Mouse (Mus musculus) limb, embryonic 15.5 days (tissue): ENCODE measurements at regions not wholly inside any gene's neighbourhood (a gene's known extent, or its start where the extent isn't known, plus 50 kb on each side); places are given as distances from the start of the nearest gene placed in this dataset.

Experiments used
- ATAC-seq: fragments of 200-750 bp; cut with Nextera tagmentation; 2 replicates; pipeline ENCODE4 v1.8.0; 2017; ENCODE audit warnings: low read depth, moderate TSS enrichment; ENCODE audit not compliant: insufficient number of reproducible peaks, low FRiP score, low TSS enrichment
- H3K27ac ChIP-seq: fragments of 300-500 bp; sonication (generic); 2 replicates; pipeline ENCODE4 v1.5.1; 2015; ENCODE audit warnings: moderate library complexity, mild to moderate bottlenecking, inconsistent platforms
- H3K27me3 ChIP-seq: fragments of 300-500 bp; sonication (generic); 2 replicates; pipeline ENCODE4 v1.6.1; 2015; ENCODE audit warnings: inconsistent platforms
- H3K36me3 ChIP-seq: fragments of 300-500 bp; sonication (generic); 2 replicates; pipeline ENCODE4 v1.6.1; 2015; ENCODE audit warnings: inconsistent platforms
- H3K4me1 ChIP-seq: fragments of 300-500 bp; sonication (generic); 2 replicates; pipeline ENCODE4 v1.6.1; 2015; ENCODE audit warnings: inconsistent platforms
- H3K4me2 ChIP-seq: fragments of 300-500 bp; sonication (generic); 2 replicates; pipeline ENCODE4 v1.6.1; 2015; ENCODE audit warnings: mild to moderate bottlenecking, inconsistent platforms
- H3K4me3 ChIP-seq: fragments of 300-500 bp; sonication (generic); 2 replicates; pipeline ENCODE4 v1.5.1; 2015; ENCODE audit warnings: mild to moderate bottlenecking, inconsistent platforms
- H3K9ac ChIP-seq: fragments of 300-500 bp; sonication (generic); 2 replicates; pipeline ENCODE4 v1.6.1; 2015; ENCODE audit warnings: inconsistent platforms
- H3K9me3 ChIP-seq: fragments of 300-500 bp; sonication (generic); 2 replicates; pipeline ENCODE4 v1.6.1; 2016; ENCODE audit warnings: inconsistent platforms
- WGBS: fragments of 180-500 bp; shearing (Covaris S2); methylation state at CpG from one replicate; pipeline ENCODE4 v1.1.7; 2015; 5-methylcytosine and 5-hydroxymethylcytosine counted together

GRCm38 (mm10) chr6:147947997-147948396 lies 99.1 kb upstream of the Far2 start:
- H3K4me3 ChIP-seq: no peak overlapping the region
- 63% methylated on average over 4 of the region's 4 CpGs for WGBS
- H3K4me2 ChIP-seq: no peak overlapping the region
- ATAC-seq: no peak
- no peaks in the 10 kb centered on the region for H3K36me3 ChIP-seq
- no peaks in the 10 kb centered on the region for H3K27me3 ChIP-seq
- H3K4me1 ChIP-seq: no peaks in the 10 kb centered on the region; the same call in 1 of the 2 replicates
- no peak overlapping the region for H3K27ac ChIP-seq
- no peak overlapping the region for H3K9ac ChIP-seq
- H3K9me3 ChIP-seq: no peaks in the 10 kb centered on the region

- Histone ChIP-seq H3K36me3 (no peaks in the 10 kb centered on the region), H3K4me3 (no peak overlapping the region), H3K9me3 (no peaks in the 10 kb centered on the region), H3K4me2 (no peak overlapping the region), H3K4me1 (peaks cover 2% of the 10 kb centered on the region; the same call in 1 of the 2 replicates), H3K9ac (no peak overlapping the region), H3K27me3 (no peaks in the 10 kb centered on the region), H3K27ac (no peak overlapping the region)
- ATAC-seq: no peak
Observed at GRCm38 (mm10) chr6:147951642-147952041, 95.4 kb upstream of the Far2 start.

GRCm38 (mm10) chr6:147953058-147953679 lies 93.9 kb upstream of the Far2 start:
- H3K4me2 ChIP-seq: no peak overlapping the region
- H3K9me3 ChIP-seq: no peaks in the 10 kb centered on the region
- H3K27ac ChIP-seq: no peak overlapping the region
- peaks cover 2% of the 10 kb centered on the region; the same call in 1 of the 2 replicates for H3K4me1 ChIP-seq
- H3K9ac ChIP-seq: no peak overlapping the region
- 32% methylated on average over 5 of the region's 5 CpGs for WGBS
- ATAC-seq: no peak
- H3K36me3 ChIP-seq: no peaks in the 10 kb centered on the region
- no peak overlapping the region for H3K4me3 ChIP-seq
- no peaks in the 10 kb centered on the region for H3K27me3 ChIP-seq

GRCm38 (mm10) chr6:147953753-147954152 lies 93.3 kb upstream of the Far2 start:
- H3K4me1 ChIP-seq: peaks cover 2% of the 10 kb centered on the region; the same call in 1 of the 2 replicates
- H3K4me2 ChIP-seq: no peak overlapping the region
- H3K27me3 ChIP-seq: no peaks in the 10 kb centered on the region
- no peak overlapping the region for H3K27ac ChIP-seq
- H3K36me3 ChIP-seq: no peaks in the 10 kb centered on the region
- 75% methylated on average over 7 of the region's 7 CpGs for WGBS
- H3K9ac ChIP-seq: no peak overlapping the region
- H3K9me3 ChIP-seq: no peaks in the 10 kb centered on the region
- H3K4me3 ChIP-seq: no peak overlapping the region
- ATAC-seq: no peak

GRCm38 (mm10) chr6:147954253-147954652 lies 92.8 kb upstream of the Far2 start:
- Histone ChIP-seq H3K36me3 (no peaks in the 10 kb centered on the region), H3K4me3 (no peak overlapping the region), H3K27ac (no peak overlapping the region), H3K4me2 (no peak overlapping the region), H3K4me1 (peaks cover 2% of the 10 kb centered on the region; the same call in 1 of the 2 replicates), H3K9me3 (no peaks in the 10 kb centered on the region), H3K9ac (no peak overlapping the region), H3K27me3 (no peaks in the 10 kb centered on the region)
- WGBS: 89% methylated on average over 1 of the region's 1 CpGs
- ATAC-seq: no peak

- Histone ChIP-seq H3K36me3 (no peaks in the 10 kb centered on the region), H3K4me2 (no peak overlapping the region), H3K4me1 (peaks cover 2% of the 10 kb centered on the region; the same call in 1 of the 2 replicates), H3K27me3 (no peaks in the 10 kb centered on the region), H3K9me3 (no peaks in the 10 kb centered on the region), H3K4me3 (no peak overlapping the region), H3K9ac (no peak overlapping the region), H3K27ac (no peak overlapping the region)
- 58% methylated on average over 7 of the region's 7 CpGs for WGBS
- ATAC-seq: no peak
Observed at GRCm38 (mm10) chr6:147954967-147955830, 91.9 kb upstream of the Far2 start.

GRCm38 (mm10) chr6:147964739-147965138 lies 82.3 kb upstream of the Far2 start:
- no peaks in the 10 kb centered on the region for H3K27me3 ChIP-seq
- no peaks in the 10 kb centered on the region for H3K36me3 ChIP-seq
- no peaks in the 10 kb centered on the region for H3K4me1 ChIP-seq
- no peak overlapping the region for H3K4me2 ChIP-seq
- no peak overlapping the region for H3K4me3 ChIP-seq
- no peak for ATAC-seq
- no peak overlapping the region for H3K27ac ChIP-seq
- no peak overlapping the region for H3K9ac ChIP-seq
- H3K9me3 ChIP-seq: no peaks in the 10 kb centered on the region
- WGBS: 80% methylated on average over 4 of the region's 4 CpGs

- Histone ChIP-seq H3K4me1 (no peaks in the 10 kb centered on the region), H3K9me3 (no peaks in the 10 kb centered on the region), H3K27ac (no peak overlapping the region), H3K27me3 (no peaks in the 10 kb centered on the region), H3K36me3 (no peaks in the 10 kb centered on the region), H3K9ac (no peak overlapping the region), H3K4me3 (no peak overlapping the region), H3K4me2 (no peak overlapping the region)
- ATAC-seq: no peak
- WGBS: 85% methylated on average over 2 of the region's 2 CpGs
Observed at GRCm38 (mm10) chr6:147970162-147970608, 76.9 kb upstream of the Far2 start.

- no peak for ATAC-seq
- no peaks in the 10 kb centered on the region for H3K36me3 ChIP-seq
Observed at GRCm38 (mm10) chr6:147972552-147972951, 74.5 kb upstream of the Far2 start.

GRCm38 (mm10) chr6:147973059-147973458 lies 74.0 kb upstream of the Far2 start:
- no peak overlapping the region for H3K27ac ChIP-seq
- H3K36me3 ChIP-seq: no peaks in the 10 kb centered on the region
- 64% methylated on average over 2 of the region's 2 CpGs for WGBS
- no peak overlapping the region for H3K4me2 ChIP-seq
- no peak overlapping the region for H3K9ac ChIP-seq
- H3K9me3 ChIP-seq: no peaks in the 10 kb centered on the region
- no peaks in the 10 kb centered on the region for H3K4me1 ChIP-seq
- ATAC-seq: no peak
- H3K27me3 ChIP-seq: no peaks in the 10 kb centered on the region
- no peak overlapping the region for H3K4me3 ChIP-seq

More at GRCm38 (mm10) chr6:147972552-147972951, 74.5 kb upstream of the Far2 start:
- H3K27ac ChIP-seq: no peak overlapping the region
- H3K9ac ChIP-seq: no peak overlapping the region
- H3K9me3 ChIP-seq: no peaks in the 10 kb centered on the region
- no peaks in the 10 kb centered on the region for H3K4me1 ChIP-seq
- H3K4me3 ChIP-seq: no peak overlapping the region
- H3K4me2 ChIP-seq: no peak overlapping the region
- no peaks in the 10 kb centered on the region for H3K27me3 ChIP-seq
- WGBS: 26% methylated on average over 1 of the region's 1 CpGs

GRCm38 (mm10) chr6:147975917-147976316 lies 71.1 kb upstream of the Far2 start:
- Histone ChIP-seq H3K9ac (no peak overlapping the region), H3K4me3 (no peak overlapping the region), H3K9me3 (no peaks in the 10 kb centered on the region), H3K27me3 (no peaks in the 10 kb centered on the region), H3K36me3 (no peaks in the 10 kb centered on the region), H3K4me1 (no peaks in the 10 kb centered on the region), H3K27ac (no peak overlapping the region), H3K4me2 (no peak overlapping the region)
- no peak for ATAC-seq
- WGBS: 82% methylated on average over 1 of the region's 1 CpGs

GRCm38 (mm10) chr6:147989381-147989780 lies 57.7 kb upstream of the Far2 start:
- WGBS: 46% methylated on average over 4 of the region's 4 CpGs
- no peak for ATAC-seq

More at GRCm38 (mm10) chr6:147989381-147989780, 57.7 kb upstream of the Far2 start:
- H3K27ac ChIP-seq: no peak overlapping the region
- no peaks in the 10 kb centered on the region for H3K36me3 ChIP-seq
- no peak overlapping the region for H3K4me3 ChIP-seq
- no peaks in the 10 kb centered on the region for H3K9me3 ChIP-seq
- H3K4me1 ChIP-seq: no peaks in the 10 kb centered on the region
- H3K9ac ChIP-seq: no peak overlapping the region
- no peaks in the 10 kb centered on the region for H3K27me3 ChIP-seq
- H3K4me2 ChIP-seq: no peak overlapping the region
